14 mouse cellular contexts compared by ENCODE assay signal in the genomic region with DNA sequence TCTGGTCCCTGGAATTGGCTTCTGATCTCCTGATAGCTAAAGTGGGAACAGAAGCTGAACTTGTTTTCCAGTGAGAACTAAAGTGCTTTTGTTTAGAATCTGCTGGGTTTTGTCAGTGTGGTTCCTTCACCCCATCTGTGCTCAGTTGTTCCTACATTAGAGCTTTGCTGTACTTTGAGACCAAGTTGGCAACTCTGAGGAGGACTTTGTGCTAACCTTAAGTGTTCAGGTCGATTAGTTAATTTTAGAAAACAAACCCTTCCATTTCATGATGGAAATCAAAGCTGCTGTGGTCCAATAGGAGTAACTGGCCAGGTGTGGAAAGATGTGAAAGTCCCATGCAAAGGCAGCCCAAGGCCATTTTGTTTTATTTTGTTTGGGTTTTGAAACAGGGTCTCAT. TPM values are rescaled to one million over a fixed set of nuclear protein-coding genes. Genes with fewer than 3 reads are reported as not detected.
DNase-seq lines count a peak whose midpoint lies in the region; ATAC-seq and TF ChIP-seq lines count a peak whose summit lies in the region.
"Had no signal": no experiment of that assay in that cellular context is flagged by ENCODE, and none has a peak within 500 bp of the region (broad histone marks: within the 10 kb centered on the region; RNA-seq: fewer than 3 reads in every experiment).

No protein-coding gene starts in this region.

- peaks cover 17% of the 10 kb centered on the region for H3K4me1 ChIP-seq in kidney, adult 2 months (ENCODE audit: control insufficient read depth, insufficient read depth, low read length)
- peaks cover 1% of the 10 kb centered on the region; the same call in 1 of the 2 replicates for H3K4me1 ChIP-seq in kidney, embryonic 16.5 days (ENCODE audit: insufficient read depth, low read length)
- H3K4me1 ChIP-seq: embryonic facial prominence, embryonic 12.5 days; embryonic facial prominence, embryonic 15.5 days; forebrain, embryonic 10.5 days; forebrain, embryonic 12.5 days had no signal

- WGBS in kidney, adult 2 months, result 44% methylated on average over 1 of the region's 1 CpGs
- 73% methylated on average over 1 of the region's 1 CpGs for WGBS in kidney, embryonic 16.5 days

- TF ChIP-seq POLR2A in kidney, adult 2 months (IDR thresholded peaks at IDR 0.05; ENCODE audit: low read depth, low read length), result no peak

- no peak for ATAC-seq in kidney, embryonic 16.5 days (ENCODE audit: low FRiP score, low TSS enrichment)
- ATAC-seq: forebrain, embryonic 14.5 days; forebrain, embryonic 16.5 days had no signal

- no peaks in the 10 kb centered on the region for H3K9me3 ChIP-seq in kidney, embryonic 16.5 days (ENCODE audit: low read length)
- H3K9me3 ChIP-seq: embryonic facial prominence, embryonic 12.5 days; embryonic facial prominence, embryonic 15.5 days; forebrain, embryonic 10.5 days; forebrain, embryonic 12.5 days had no signal

- H3K36me3 ChIP-seq in kidney, adult 2 months (ENCODE audit: control insufficient read depth, insufficient read depth, low read length), result no peaks in the 10 kb centered on the region
- H3K36me3 ChIP-seq in kidney, embryonic 16.5 days (ENCODE audit: insufficient read depth, low read length), result peaks cover 22% of the 10 kb centered on the region

- H3K4me3 ChIP-seq in kidney, adult 2 months (ENCODE audit: insufficient read depth, low read depth, low read length), result no peak overlapping the region
- no peak overlapping the region for H3K4me3 ChIP-seq in kidney, embryonic 16.5 days (ENCODE audit: low read length)
- H3K4me3 ChIP-seq: embryonic facial prominence, embryonic 12.5 days; embryonic facial prominence, embryonic 15.5 days; erythroblast, embryonic 14.5 days; forebrain, embryonic 10.5 days; forebrain, embryonic 12.5 days had no signal

- TF ChIP-seq CTCF in kidney, adult 2 months (conservative IDR thresholded peaks at IDR 0.05; ENCODE audit: insufficient read depth, insufficient read length, low read depth, low read length), result no peak

- H3K9ac ChIP-seq in kidney, embryonic 16.5 days (replicated peaks; ENCODE audit: low read length), result no peak overlapping the region
- H3K9ac ChIP-seq: embryonic facial prominence, embryonic 12.5 days; embryonic facial prominence, embryonic 15.5 days; forebrain, embryonic 12.5 days had no signal

- H3K27ac ChIP-seq in kidney, adult 2 months (ENCODE audit: insufficient read depth, low read depth, low read length), result peak overlapping the region; percentile 30
- H3K27ac ChIP-seq in kidney, embryonic 16.5 days (ENCODE audit: low read length), result no peak overlapping the region
- H3K27ac ChIP-seq: embryonic facial prominence, embryonic 12.5 days; embryonic facial prominence, embryonic 15.5 days; forebrain, embryonic 10.5 days; forebrain, embryonic 12.5 days had no signal

- no peaks in the 10 kb centered on the region for H3K27me3 ChIP-seq in kidney, adult 2 months (replicated peaks; ENCODE audit: control insufficient read depth, insufficient read depth, low read length)
- no peaks in the 10 kb centered on the region for H3K27me3 ChIP-seq in kidney, embryonic 16.5 days (ENCODE audit: insufficient read depth, low read length)
- H3K27me3 ChIP-seq: embryonic facial prominence, embryonic 12.5 days; embryonic facial prominence, embryonic 15.5 days; forebrain, embryonic 12.5 days had no signal

- no peak overlapping the region for H3K4me2 ChIP-seq in kidney, embryonic 16.5 days (replicated peaks; ENCODE audit: low read depth, low read length)
- H3K4me2 ChIP-seq: embryonic facial prominence, embryonic 12.5 days; embryonic facial prominence, embryonic 15.5 days; forebrain, embryonic 12.5 days had no signal

- DNase-seq in kidney, adult 2 months, result peak; percentile 72
- DNase-seq in kidney, postnatal 25 days, result no peak
- peak; percentile 75 for DNase-seq in kidney, adult 9 months
- DNase-seq: adrenal gland, postnatal 25 days; cerebellum, adult 8-10 months; cerebellum, adult 9-11 months had no signal

RNA-seq across cellular contexts. Expression of a gene that starts 9.8 kb away (rescaled TPM):
- 12.8 and 13.9 TPM in 2 replicates for polyA plus RNA-seq in kidney, adult 2 months (2012; rRNA removed)
- polyA plus RNA-seq in kidney, embryonic 16.5 days (2015; fragmentation: Nextera tagmentation; extraction: Ambion mirVana), result 4.7 and 4.8 TPM in 2 replicates

RNA-seq across cellular contexts. Expression of a gene that starts 50.3 kb away (rescaled TPM):
- 3.2 and 3.8 TPM in 2 replicates for polyA plus RNA-seq in kidney, adult 2 months (2012; rRNA removed)
- polyA plus RNA-seq in kidney, embryonic 16.5 days (2015; fragmentation: Nextera tagmentation; extraction: Ambion mirVana), result 53.3 and 59.4 TPM in 2 replicates

Comparison
In these comparisons a context has a peak if more than half of its experiments do, and no peak if none do; other contexts are left out.
1. DNase-seq: peak in kidney, adult 2 months (single experiment) and kidney, adult 9 months (single experiment); none in kidney, postnatal 25 days (0 of 2).
2. RNA of a gene that starts 50.3 kb away (polyA plus RNA-seq): 53.3 to 59.4 TPM in kidney, embryonic 16.5 days; 3.2 to 3.8 TPM in kidney, adult 2 months; every median in the first group is over 10 times any median in the second.